Mouse (Mus musculus) small intestine, adult 2 months (tissue): ENCODE results near the gene Rrp7a.

Source experiments
- CTCF ChIP-seq: fragments of 200-500 bp; IDR thresholded peaks from 2 replicates; pipeline ENCODE4 v1.5.1; 2012; ENCODE audit warnings: low read depth, mild to moderate bottlenecking, control low read depth, inconsistent platforms, low read length, moderate library complexity, mixed read lengths; ENCODE audit not compliant: insufficient replicate concordance, insufficient read length; ENCODE audit errors: extremely low read depth
- POLR2A ChIP-seq: fragments of 200-500 bp; IDR thresholded peaks from 2 replicates; pipeline ENCODE4 v1.6.1; 2012; ENCODE audit warnings: low read depth, mild to moderate bottlenecking, control low read depth, inconsistent platforms, low read length, moderate library complexity

DNA sequence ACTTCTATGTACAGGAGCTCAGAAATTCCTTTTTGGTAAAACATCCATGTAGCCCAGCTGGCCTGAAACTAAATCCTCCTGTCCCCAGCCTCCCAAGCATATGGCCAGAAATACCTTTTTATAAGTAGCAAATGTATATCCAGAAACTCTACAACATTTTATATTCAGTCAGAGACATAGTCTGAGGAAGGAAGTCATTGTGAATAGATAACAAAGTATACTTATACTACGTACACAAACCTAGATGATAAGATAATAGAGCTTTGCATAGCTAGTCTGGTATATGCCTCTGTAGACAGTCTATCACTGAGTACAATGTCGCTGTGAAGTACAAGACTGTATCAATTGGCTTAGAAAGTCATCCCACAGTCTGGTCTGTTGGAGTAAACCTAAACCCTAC is 13.1 kb upstream of the Rrp7a start:
- TF ChIP-seq CTCF, result no peak
- no peak for TF ChIP-seq POLR2A
